Mouse (Mus musculus): ENCODE measurements around the gene Hhat. TPM values are rescaled to one million over a fixed set of nuclear protein-coding genes. Genes with fewer than 3 reads are reported as not detected.

The Hhat gene
- total RNA-seq, 2 experiments from 2014 or later = 0.48 to 0.54 TPM

- intact Hi-C loops (cut with DNase I) = no loop called here
- no peak for DNase-seq
Observed at GRCm38 (mm10) chr1:192515373-192515772, 255.7 kb downstream of the Hhat start.

GRCm38 (mm10) chr1:192512821-192513220 is 258.2 kb downstream of the Hhat start:
- intact Hi-C loops (cut with DNase I) = no loop called here
- DNase-seq = no peak

GRCm38 (mm10) chr1:192503651-192504050 is 267.4 kb downstream of the Hhat start:
- intact Hi-C loops (cut with DNase I) = no loop called here

GRCm38 (mm10) chr1:192502835-192503234 is 268.2 kb downstream of the Hhat start:
- no peak for DNase-seq
- intact Hi-C loops (cut with DNase I) = no loop called here

More at GRCm38 (mm10) chr1:192503651-192504050, 267.4 kb downstream of the Hhat start:
- DNase-seq = no peak

GRCm38 (mm10) chr1:192502016-192502415 is 269.0 kb downstream of the Hhat start:
- intact Hi-C loops (cut with DNase I) = no loop called here
- DNase-seq = no peak

GRCm38 (mm10) chr1:192497505-192497904 is 273.5 kb downstream of the Hhat start:
- intact Hi-C loops (cut with DNase I) = no loop called here
- no peak for DNase-seq

- intact Hi-C loops (cut with DNase I) = no loop called here
- DNase-seq = no peak
Observed at GRCm38 (mm10) chr1:192489908-192490825, 280.9 kb downstream of the Hhat start.

GRCm38 (mm10) chr1:192487571-192487970 is 283.5 kb downstream of the Hhat start:
- DNase-seq = no peak
- intact Hi-C loops (cut with DNase I) = no loop called here

- intact Hi-C loops (cut with DNase I) = no loop called here
- no peak for DNase-seq
Observed at GRCm38 (mm10) chr1:192485030-192485429, 286.0 kb downstream of the Hhat start.

- intact Hi-C loops (cut with DNase I) = loop anchor here (5.0 kb wide), 1 partner anchor 116 kb away; no protein-coding TSS in a partner anchor
- no peak for DNase-seq
Observed at GRCm38 (mm10) chr1:192481446-192481845, 289.6 kb downstream of the Hhat start.

GRCm38 (mm10) chr1:192480072-192480784 is 290.8 kb downstream of the Hhat start:
- DNase-seq = no peak
- intact Hi-C loops (cut with DNase I) = loop anchor here (5.0 kb wide), 1 partner anchor 117 kb away; no protein-coding TSS in a partner anchor

GRCm38 (mm10) chr1:192478176-192478575 is 292.8 kb downstream of the Hhat start:
- no peak for DNase-seq
- intact Hi-C loops (cut with DNase I) = no loop called here

GRCm38 (mm10) chr1:192477556-192477955 is 293.5 kb downstream of the Hhat start:
- no peak for DNase-seq
- intact Hi-C loops (cut with DNase I) = no loop called here

GRCm38 (mm10) chr1:192476704-192477103 is 294.3 kb downstream of the Hhat start:
- no peak for DNase-seq
- intact Hi-C loops (cut with DNase I) = no loop called here

GRCm38 (mm10) chr1:192473134-192473533 is 297.9 kb downstream of the Hhat start:
- no peak for DNase-seq
- intact Hi-C loops (cut with DNase I) = no loop called here

- intact Hi-C loops (cut with DNase I) = no loop called here
- DNase-seq = no peak
Observed at GRCm38 (mm10) chr1:192472366-192472765, 298.7 kb downstream of the Hhat start.

- DNase-seq = no peak
- intact Hi-C loops (cut with DNase I) = no loop called here
Observed at GRCm38 (mm10) chr1:192463732-192464131, 307.3 kb downstream of the Hhat start.

GRCm38 (mm10) chr1:192457526-192458206 is 313.4 kb downstream of the Hhat start:
- intact Hi-C loops (cut with DNase I) = no loop called here
- no peak for DNase-seq

GRCm38 (mm10) chr1:192457037-192457436 is 314.0 kb downstream of the Hhat start:
- intact Hi-C loops (cut with DNase I) = no loop called here
- no peak for DNase-seq

GRCm38 (mm10) chr1:192454981-192455380 is 316.0 kb downstream of the Hhat start:
- intact Hi-C loops (cut with DNase I) = no loop called here

GRCm38 (mm10) chr1:192454501-192454900 is 316.5 kb downstream of the Hhat start:
- intact Hi-C loops (cut with DNase I) = no loop called here
- DNase-seq = no peak

More at GRCm38 (mm10) chr1:192454981-192455380, 316.0 kb downstream of the Hhat start:
- no peak for DNase-seq

Measured in gastrocnemius, postnatal 36 days (tissue).